Mouse (Mus musculus): ENCODE measurements around the gene Trpm8. TPM values are rescaled to one million over a fixed set of nuclear protein-coding genes. Genes with fewer than 3 reads are reported as not detected.

The Trpm8 gene
- polyA plus RNA-seq, 1 experiment from 2014 or later, result not detected

GRCm38 (mm10) chr1:88258881-88259642, 18.4 kb upstream of the Trpm8 start:
- H3K4me2 ChIP-seq, result no peak overlapping the region
- WGBS, result 75% methylated on average over 8 of the region's 8 CpGs
- ATAC-seq (ENCODE audit: insufficient number of reproducible peaks, insufficient read depth, low FRiP score, low TSS enrichment, low read depth), result no peak
- H3K4me3 ChIP-seq (replicated peaks), result no peak overlapping the region
- H3K27me3 ChIP-seq, result no peaks in the 10 kb centered on the region
- peaks cover 50% of the 10 kb centered on the region for H3K36me3 ChIP-seq
- H3K4me1 ChIP-seq (replicated peaks), result 0 out of 2 replicates have a peak, but pooled peaks cover 2% of the 10 kb centered on the region
- H3K27ac ChIP-seq, result no peak overlapping the region
- no peak overlapping the region for H3K9ac ChIP-seq (replicated peaks)
- H3K9me3 ChIP-seq, result peaks cover 68% of the 10 kb centered on the region

- 0 out of 2 replicates have a peak, but pooled peaks cover 2% of the 10 kb centered on the region for H3K4me1 ChIP-seq (replicated peaks)
- 80% methylated on average over 4 of the region's 4 CpGs for WGBS
- H3K27ac ChIP-seq, result no peak overlapping the region
- H3K9me3 ChIP-seq, result peaks cover 63% of the 10 kb centered on the region
- 0 out of 2 replicates have a peak, but pooled peaks have one; percentile 3 for ATAC-seq (ENCODE audit: insufficient number of reproducible peaks, insufficient read depth, low FRiP score, low TSS enrichment, low read depth)
- peaks cover 56% of the 10 kb centered on the region for H3K36me3 ChIP-seq
- H3K4me3 ChIP-seq (replicated peaks), result no peak overlapping the region
- H3K9ac ChIP-seq (replicated peaks), result no peak overlapping the region
- no peak overlapping the region for H3K4me2 ChIP-seq
- no peaks in the 10 kb centered on the region for H3K27me3 ChIP-seq
Observed at GRCm38 (mm10) chr1:88259643-88260024, 17.8 kb upstream of the Trpm8 start.

- 85% methylated on average over 6 of the region's 6 CpGs for WGBS
- Histone ChIP-seq H3K9ac (replicated peaks) (no peak overlapping the region), H3K9me3 (peaks cover 61% of the 10 kb centered on the region), H3K36me3 (peaks cover 60% of the 10 kb centered on the region), H3K4me1 (replicated peaks) (0 out of 2 replicates have a peak, but pooled peaks cover 2% of the 10 kb centered on the region), H3K27ac (no peak overlapping the region), H3K4me3 (replicated peaks) (no peak overlapping the region), H3K27me3 (no peaks in the 10 kb centered on the region), H3K4me2 (no peak overlapping the region)
- peak; percentile 6; the same call in 1 of the 2 replicates for ATAC-seq (ENCODE audit: insufficient number of reproducible peaks, insufficient read depth, low FRiP score, low TSS enrichment, low read depth)
Observed at GRCm38 (mm10) chr1:88260114-88260513, 17.3 kb upstream of the Trpm8 start.

- WGBS, result 86% methylated on average over 10 of the region's 10 CpGs
- Histone ChIP-seq H3K9ac (replicated peaks) (no peak overlapping the region), H3K36me3 (peaks cover 67% of the 10 kb centered on the region), H3K27me3 (no peaks in the 10 kb centered on the region), H3K27ac (no peak overlapping the region), H3K4me2 (no peak overlapping the region), H3K9me3 (peaks cover 54% of the 10 kb centered on the region), H3K4me3 (replicated peaks) (no peak overlapping the region), H3K4me1 (replicated peaks) (0 out of 2 replicates have a peak, but pooled peaks cover 2% of the 10 kb centered on the region)
- no peak for ATAC-seq (ENCODE audit: insufficient number of reproducible peaks, insufficient read depth, low FRiP score, low TSS enrichment, low read depth)
Observed at GRCm38 (mm10) chr1:88260604-88261377, 16.7 kb upstream of the Trpm8 start.

GRCm38 (mm10) chr1:88261706-88262105, 15.8 kb upstream of the Trpm8 start:
- no peak overlapping the region for H3K27ac ChIP-seq
- H3K4me3 ChIP-seq (replicated peaks), result no peak overlapping the region
- H3K36me3 ChIP-seq, result peaks cover 76% of the 10 kb centered on the region
- WGBS, result 86% methylated on average over 7 of the region's 7 CpGs
- H3K9me3 ChIP-seq, result peaks cover 45% of the 10 kb centered on the region
- ATAC-seq (ENCODE audit: insufficient number of reproducible peaks, insufficient read depth, low FRiP score, low TSS enrichment, low read depth), result no peak
- H3K9ac ChIP-seq (replicated peaks), result no peak overlapping the region
- H3K27me3 ChIP-seq, result no peaks in the 10 kb centered on the region
- H3K4me1 ChIP-seq (replicated peaks), result 0 out of 2 replicates have a peak, but pooled peaks cover 2% of the 10 kb centered on the region
- no peak overlapping the region for H3K4me2 ChIP-seq

- no peak overlapping the region for H3K27ac ChIP-seq
- no peak overlapping the region for H3K4me2 ChIP-seq
- 0 out of 2 replicates have a peak, but pooled peaks cover 2% of the 10 kb centered on the region for H3K4me1 ChIP-seq (replicated peaks)
- H3K27me3 ChIP-seq, result no peaks in the 10 kb centered on the region
- H3K4me3 ChIP-seq (replicated peaks), result no peak overlapping the region
- WGBS, result 87% methylated on average over 4 of the region's 4 CpGs
- no peak for ATAC-seq (ENCODE audit: insufficient number of reproducible peaks, insufficient read depth, low FRiP score, low TSS enrichment, low read depth)
- H3K9me3 ChIP-seq, result peaks cover 39% of the 10 kb centered on the region
- H3K9ac ChIP-seq (replicated peaks), result no peak overlapping the region
- H3K36me3 ChIP-seq, result peaks cover 82% of the 10 kb centered on the region
Observed at GRCm38 (mm10) chr1:88262255-88262654, 15.2 kb upstream of the Trpm8 start.

GRCm38 (mm10) chr1:88262961-88263360, 14.5 kb upstream of the Trpm8 start:
- H3K4me2 ChIP-seq, result no peak overlapping the region
- H3K36me3 ChIP-seq, result peaks cover 89% of the 10 kb centered on the region
- peaks cover 32% of the 10 kb centered on the region for H3K9me3 ChIP-seq
- no peak overlapping the region for H3K27ac ChIP-seq
- H3K4me1 ChIP-seq (replicated peaks), result 0 out of 2 replicates have a peak, but pooled peaks cover 2% of the 10 kb centered on the region
- 78% methylated on average over 6 of the region's 6 CpGs for WGBS
- no peaks in the 10 kb centered on the region for H3K27me3 ChIP-seq
- ATAC-seq (ENCODE audit: insufficient number of reproducible peaks, insufficient read depth, low FRiP score, low TSS enrichment, low read depth), result no peak
- H3K4me3 ChIP-seq (replicated peaks), result no peak overlapping the region
- no peak overlapping the region for H3K9ac ChIP-seq (replicated peaks)

- Histone ChIP-seq H3K4me2 (no peak overlapping the region), H3K27me3 (no peaks in the 10 kb centered on the region), H3K4me3 (replicated peaks) (no peak overlapping the region), H3K4me1 (replicated peaks) (0 out of 2 replicates have a peak, but pooled peaks cover 2% of the 10 kb centered on the region), H3K27ac (no peak overlapping the region), H3K9me3 (peaks cover 28% of the 10 kb centered on the region; the same call in 1 of the 2 replicates), H3K36me3 (peaks cover 97% of the 10 kb centered on the region), H3K9ac (replicated peaks) (no peak overlapping the region)
- no peak for ATAC-seq (ENCODE audit: insufficient number of reproducible peaks, insufficient read depth, low FRiP score, low TSS enrichment, low read depth)
- WGBS, result 90% methylated on average over 5 of the region's 5 CpGs
Observed at GRCm38 (mm10) chr1:88263778-88264177, 13.7 kb upstream of the Trpm8 start.

GRCm38 (mm10) chr1:88264237-88264868, 13.1 kb upstream of the Trpm8 start:
- WGBS, result 89% methylated on average over 7 of the region's 7 CpGs
- H3K27ac ChIP-seq, result no peak overlapping the region
- peaks cover 100% of the 10 kb centered on the region for H3K36me3 ChIP-seq
- no peak overlapping the region for H3K9ac ChIP-seq (replicated peaks)
- H3K4me1 ChIP-seq (replicated peaks), result 0 out of 2 replicates have a peak, but pooled peaks cover 2% of the 10 kb centered on the region
- H3K4me3 ChIP-seq (replicated peaks), result no peak overlapping the region
- no peak overlapping the region for H3K4me2 ChIP-seq
- H3K27me3 ChIP-seq, result no peaks in the 10 kb centered on the region
- peaks cover 26% of the 10 kb centered on the region; the same call in 1 of the 2 replicates for H3K9me3 ChIP-seq
- no peak for ATAC-seq (ENCODE audit: insufficient number of reproducible peaks, insufficient read depth, low FRiP score, low TSS enrichment, low read depth)

- H3K9me3 ChIP-seq, result peaks cover 21% of the 10 kb centered on the region; the same call in 1 of the 2 replicates
- H3K4me3 ChIP-seq (replicated peaks), result no peak overlapping the region
- WGBS, result 76% methylated on average over 4 of the region's 4 CpGs
- H3K27me3 ChIP-seq, result no peaks in the 10 kb centered on the region
- peaks cover 100% of the 10 kb centered on the region for H3K36me3 ChIP-seq
- H3K27ac ChIP-seq, result no peak overlapping the region
- no peak overlapping the region for H3K9ac ChIP-seq (replicated peaks)
- H3K4me2 ChIP-seq, result no peak overlapping the region
- no peak for ATAC-seq (ENCODE audit: insufficient number of reproducible peaks, insufficient read depth, low FRiP score, low TSS enrichment, low read depth)
- 0 out of 2 replicates have a peak, but pooled peaks cover 2% of the 10 kb centered on the region for H3K4me1 ChIP-seq (replicated peaks)
Observed at GRCm38 (mm10) chr1:88264869-88265240, 12.6 kb upstream of the Trpm8 start.

- H3K4me2 ChIP-seq, result no peak overlapping the region
Observed at GRCm38 (mm10) chr1:88266123-88266522, 11.3 kb upstream of the Trpm8 start.

More at GRCm38 (mm10) chr1:88266123-88266522, 11.3 kb upstream of the Trpm8 start:
- H3K4me1 ChIP-seq (replicated peaks), result no peaks in the 10 kb centered on the region
- peaks cover 91% of the 10 kb centered on the region for H3K36me3 ChIP-seq
- no peak for ATAC-seq (ENCODE audit: insufficient number of reproducible peaks, insufficient read depth, low FRiP score, low TSS enrichment, low read depth)
- no peaks in the 10 kb centered on the region for H3K27me3 ChIP-seq
- H3K4me3 ChIP-seq (replicated peaks), result no peak overlapping the region
- 89% methylated on average over 13 of the region's 13 CpGs for WGBS
- no peak overlapping the region for H3K9ac ChIP-seq (replicated peaks)
- no peak overlapping the region for H3K27ac ChIP-seq
- H3K9me3 ChIP-seq, result peaks cover 12% of the 10 kb centered on the region; the same call in 1 of the 2 replicates

Measured in limb, embryonic 12.5 days (tissue).